8 mouse cellular contexts compared by ENCODE assay signal in the genomic region with DNA sequence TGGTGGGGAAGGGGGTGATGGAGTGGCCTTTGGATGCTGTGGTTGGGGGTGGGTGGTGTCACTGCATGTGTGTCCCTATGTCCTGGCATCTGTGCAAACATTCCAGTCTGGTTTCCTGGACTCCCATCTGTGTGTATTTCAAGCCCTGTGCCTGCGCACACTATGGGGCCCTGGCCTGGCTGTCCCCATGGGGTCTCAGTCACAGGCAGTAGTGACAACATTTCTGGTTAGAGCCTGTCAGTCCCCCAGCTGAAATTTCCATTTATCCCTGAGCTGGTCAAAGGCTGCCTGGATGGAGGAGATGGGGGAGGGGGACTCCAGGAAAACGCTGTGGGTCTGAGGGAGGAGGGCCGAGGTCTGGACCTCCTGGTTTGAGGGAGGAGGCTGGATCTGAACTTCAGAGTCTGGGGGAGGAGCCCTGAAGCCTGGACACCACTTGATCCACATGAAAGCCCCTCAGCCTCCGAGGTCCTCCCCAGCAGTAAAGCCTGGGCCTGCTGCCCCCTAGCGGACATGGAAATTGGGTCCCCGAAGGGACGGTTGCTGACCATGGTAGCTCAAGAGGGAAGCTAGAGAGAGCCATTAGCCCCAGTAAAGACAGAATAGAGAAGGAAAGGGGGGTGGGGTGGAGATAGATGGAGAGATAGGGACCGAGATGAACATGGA. TPM values are rescaled to one million over a fixed set of nuclear protein-coding genes. Genes with fewer than 3 reads are reported as not detected.
DNase-seq lines count a peak whose midpoint lies in the region; ATAC-seq and TF ChIP-seq lines count a peak whose summit lies in the region.
"Had no signal": no experiment of that assay in that cellular context is flagged by ENCODE, and none has a peak within 500 bp of the region (broad histone marks: within the 10 kb centered on the region; RNA-seq: fewer than 3 reads in every experiment).

No protein-coding gene starts in this region.

- no peak overlapping the region for H3K9ac ChIP-seq in ES-E14 (ENCODE audit: insufficient read depth, low read depth, low read length, poor library complexity, severe bottlenecking)

- peak; percentile 79 for DNase-seq in ES-E14 (ENCODE audit: low read depth, low spot score)
- DNase-seq in adrenal gland, postnatal 36 days, result peak; percentile 74 to 84
- DNase-seq in heart, postnatal 14 days, result peak; percentile 75 to 87
- peak; percentile 90 for DNase-seq in kidney, postnatal 4 days
- DNase-seq in right cerebral cortex, postnatal 4 days, result peak; percentile 81

- no peak overlapping the region for H3K4me3 ChIP-seq in ES-E14 (ENCODE audit: insufficient read depth in 1 of 2, low read depth in 1 of 2, low read length in 2 of 2, poor library complexity in 1 of 2, severe bottlenecking in 1 of 2)

- H3K9me3 ChIP-seq in ES-E14 (ENCODE audit: control insufficient read depth, insufficient read depth, low read depth, low read length), result no peaks in the 10 kb centered on the region

- in situ Hi-C loops in ES-E14 (cut with MboI; ENCODE audit: low sequenced_read_pairs in 2 of 2, unreplicated experiment in 2 of 2), result loop anchor here in 1 of 2 experiments (25.0 kb wide), 1 partner anchor 338 kb away; the partner anchor contains the start of gene Phldb3

- peak; percentile 51; the same call in 1 of the 2 replicates for ATAC-seq in erythroblast, adult 5-6 weeks (replicated peaks; ENCODE audit: low FRiP score, poor library complexity, severe bottlenecking)
- ATAC-seq in megakaryocyte, adult 5-6 weeks (ENCODE audit: poor library complexity, severe bottlenecking), result peak; percentile 74

- no peaks in the 10 kb centered on the region for H3K36me3 ChIP-seq in ES-E14 (ENCODE audit: control insufficient read depth, insufficient read depth, low read length, poor library complexity, severe bottlenecking)

- intact Hi-C loops in heart, postnatal 14 days (cut with DNase I), result loop anchor here (1.0 kb wide), 1 partner anchor 60 kb away; no protein-coding TSS in a partner anchor

- peaks cover 0 to 29% of the 10 kb centered on the region in 2 experiments; a peak in 2 of 4 replicates for H3K4me1 ChIP-seq in ES-E14 (ENCODE audit: control insufficient read depth in 2 of 2, insufficient read depth in 2 of 2, low read length in 2 of 2, poor library complexity in 1 of 2)

- H3K27ac ChIP-seq in ES-E14 (ENCODE audit: insufficient read depth, low read depth, low read length, poor library complexity, severe bottlenecking), result no peak overlapping the region

TF ChIP-seq in ES-E14, 5 proteins besides CTCF, POLR2A, EP300 and RAD21:
- TF ChIP-seq ZC3H11A (IDR thresholded peaks at IDR 0.05; ENCODE audit: borderline replicate concordance, low read depth, low read length), result peak; percentile 32; the same call in 1 of the 2 replicates
- no peak for TF ChIP-seq MAFK (IDR thresholded peaks at IDR 0.05; ENCODE audit: insufficient read depth, low read depth, low read length)

RNA-seq across cellular contexts. Expression of gene Gm4881, which starts 5.8 kb away (rescaled TPM):
- total RNA-seq in ES-E14 (2012; rRNA removed), result not detected in 2 replicates
- total RNA-seq in adrenal gland, postnatal 36 days (2021), result not detected
- total RNA-seq in erythroblast, adult 5-6 weeks (2015; ENCODE audit: low replicate concordance), result not detected in 2 replicates
- total RNA-seq in erythroblast, adult 5-6 weeks (2017; ENCODE audit: low replicate concordance), result not detected in 2 replicates
- total RNA-seq in heart, postnatal 14 days (2021), result not detected
- not detected in 2 replicates for total RNA-seq in megakaryocyte, adult 5-6 weeks (2015)
- not detected in 2 replicates for total RNA-seq in megakaryocyte, adult 5-6 weeks (2017)
- total RNA-seq: left cerebral cortex, adult 8-10 months had no signal

RNA-seq across cellular contexts. Expression of gene Rabac1, which starts 22.5 kb away (rescaled TPM):
- total RNA-seq in ES-E14 (2012; rRNA removed), result 212 and 328 TPM in 2 replicates
- 100 to 1,000 TPM; 325 to 361 TPM for total RNA-seq in adrenal gland, postnatal 36 days (2021)
- total RNA-seq in erythroblast, adult 5-6 weeks (2015; ENCODE audit: low replicate concordance), result 11.7 and 35.0 TPM in 2 replicates
- 11.0 and 11.3 TPM in 2 replicates for total RNA-seq in erythroblast, adult 5-6 weeks (2017; ENCODE audit: low replicate concordance)
- 100 to 1,000 TPM; 289 to 303 TPM for total RNA-seq in heart, postnatal 14 days (2021)
- 85.5 and 102 TPM in 2 replicates for total RNA-seq in megakaryocyte, adult 5-6 weeks (2015)
- 73.1 and 79.3 TPM in 2 replicates for total RNA-seq in megakaryocyte, adult 5-6 weeks (2017)

RNA-seq across cellular contexts. Expression of gene Arhgef1, which starts 47.4 kb away (rescaled TPM):
- total RNA-seq in ES-E14 (2012; rRNA removed), result 32.1 and 40.0 TPM in 2 replicates
- total RNA-seq in adrenal gland, postnatal 36 days (2021), result 10 to 100 TPM; 79.5 to 91.5 TPM
- total RNA-seq in erythroblast, adult 5-6 weeks (2015; ENCODE audit: low replicate concordance), result 39.7 and 42.3 TPM in 2 replicates
- total RNA-seq in erythroblast, adult 5-6 weeks (2017; ENCODE audit: low replicate concordance), result 25.0 and 31.2 TPM in 2 replicates
- 10 to 100 TPM; 76.1 to 78.7 TPM for total RNA-seq in heart, postnatal 14 days (2021)
- total RNA-seq in megakaryocyte, adult 5-6 weeks (2015), result 142 and 156 TPM in 2 replicates
- 116 and 142 TPM in 2 replicates for total RNA-seq in megakaryocyte, adult 5-6 weeks (2017)

RNA-seq across cellular contexts. Expression of gene Cd79a, which starts 52.9 kb away (rescaled TPM):
- total RNA-seq in ES-E14 (2012; rRNA removed), result 1.3 and 1.5 TPM in 2 replicates
- total RNA-seq in adrenal gland, postnatal 36 days (2021), result under 1 TPM; 0.20 to 0.26 TPM
- 0.84 and 0.96 TPM in 2 replicates for total RNA-seq in erythroblast, adult 5-6 weeks (2015; ENCODE audit: low replicate concordance)
- 0.43 TPM in 1 of 2 replicates, not detected in the other for total RNA-seq in erythroblast, adult 5-6 weeks (2017; ENCODE audit: low replicate concordance)
- total RNA-seq in heart, postnatal 14 days (2021), result 1 to 10 TPM; 1.3 to 1.5 TPM
- 0.64 and 1.0 TPM in 2 replicates for total RNA-seq in megakaryocyte, adult 5-6 weeks (2015)
- 0.18 and 0.24 TPM in 2 replicates for total RNA-seq in megakaryocyte, adult 5-6 weeks (2017)

RNA-seq across cellular contexts. Expression of gene Atp1a3, which starts 55.7 kb away (rescaled TPM):
- 21.2 and 37.0 TPM in 2 replicates for total RNA-seq in ES-E14 (2012; rRNA removed)
- 100 to 1,000 TPM in 1 of 2 experiments, 10 to 100 TPM in 1; 69.6 to 106 TPM for total RNA-seq in adrenal gland, postnatal 36 days (2021)
- total RNA-seq in erythroblast, adult 5-6 weeks (2015; ENCODE audit: low replicate concordance), result 11.5 and 14.6 TPM in 2 replicates
- total RNA-seq in erythroblast, adult 5-6 weeks (2017; ENCODE audit: low replicate concordance), result 3.8 and 4.9 TPM in 2 replicates
- total RNA-seq in heart, postnatal 14 days (2021), result under 1 TPM; 0.62 to 0.80 TPM
- 126 and 128 TPM in 2 replicates for total RNA-seq in megakaryocyte, adult 5-6 weeks (2015)
- 61.6 and 106 TPM in 2 replicates for total RNA-seq in megakaryocyte, adult 5-6 weeks (2017)
